Mouse (Mus musculus) midbrain, postnatal 0 days (tissue): ENCODE measurements around the gene Pacsin2. TPM values are rescaled to one million over a fixed set of nuclear protein-coding genes. Genes with fewer than 3 reads are reported as not detected.
"Not testable (repeated sequence)": the region's sequence is repeated elsewhere in the genome, so short reads cannot be mapped to it uniquely, and the experiment has no call there.

Experiments used
- ATAC-seq: fragments of 200-750 bp; cut with Nextera tagmentation; 2 replicates; pipeline ENCODE4 v1.8.0; 2017; ENCODE audit warnings: moderate number of reproducible peaks, mild to moderate bottlenecking, moderate TSS enrichment, moderate library complexity; ENCODE audit not compliant: low FRiP score
- DNase-seq: peaks from one replicate; pipeline ENCODE4 v3.0.0-alpha.2; 2015; ENCODE audit warnings: low spot score
- H3K27ac ChIP-seq: fragments of 300-500 bp; sonication (generic); 2 replicates; pipeline ENCODE4 v1.5.1; 2014; ENCODE audit warnings: low read depth, mild to moderate bottlenecking, low read length, mixed read lengths
- H3K27me3 ChIP-seq: fragments of 300-500 bp; sonication (generic); 2 replicates; pipeline ENCODE4 v1.6.1; 2014; ENCODE audit warnings: low read length, control low read depth, mixed read lengths; ENCODE audit not compliant: insufficient read depth
- H3K36me3 ChIP-seq: fragments of 300-500 bp; sonication (generic); 2 replicates; pipeline ENCODE4 v1.6.1; 2014; ENCODE audit warnings: low read length, control low read depth, mixed read lengths; ENCODE audit not compliant: insufficient read depth
- H3K4me1 ChIP-seq: fragments of 300-500 bp; sonication (generic); 2 replicates; pipeline ENCODE4 v1.6.1; 2014; ENCODE audit warnings: mild to moderate bottlenecking, control low read depth, antibody characterized with exemption, low read length, mixed read lengths; ENCODE audit not compliant: insufficient read depth
- H3K4me2 ChIP-seq: fragments of 300-500 bp; sonication (generic); 2 replicates; pipeline ENCODE4 v1.6.1; 2014; ENCODE audit warnings: low read depth, mild to moderate bottlenecking, low read length, mixed read lengths; ENCODE audit not compliant: poor library complexity, severe bottlenecking
- H3K4me3 ChIP-seq: fragments of 300-500 bp; sonication (generic); 2 replicates; pipeline ENCODE4 v1.5.1; 2014; ENCODE audit warnings: low read depth, mild to moderate bottlenecking, low read length, moderate library complexity
- H3K9ac ChIP-seq: fragments of 300-500 bp; sonication (generic); replicated peaks from 2 replicates; pipeline ENCODE4 v1.6.1; 2014; ENCODE audit warnings: mild to moderate bottlenecking, low read length, moderate library complexity, mixed read lengths; ENCODE audit not compliant: poor library complexity, severe bottlenecking
- H3K9me3 ChIP-seq: fragments of 300-500 bp; sonication (generic); 2 replicates; pipeline ENCODE4 v1.6.1; 2016; ENCODE audit warnings: low read length, control low read depth
- CTCF ChIP-seq: IDR thresholded peaks from 2 replicates; pipeline ENCODE4 v1.5.1; 2016; ENCODE audit warnings: antibody characterized with exemption, mild to moderate bottlenecking
- WGBS: fragments of 180-500 bp; shearing (Covaris S2); extraction: QIAGEN DNeasy Blood & Tissue Kit; methylation state at CpG from one replicate; pipeline ENCODE4 v1.1.7; 2014; 5-methylcytosine and 5-hydroxymethylcytosine counted together
- polyA plus RNA-seq: library from polyadenylated mRNA; unstranded; fragments of >200 nt; fragmentation: Nextera tagmentation; extraction: Ambion mirVana; gene quantifications from 2 replicates; pipeline ENCODE4 v1.2.1, GENCODE M21; 2015
- total RNA-seq: library from RNA; depleted of rRNA; stranded (reverse); fragments of >200 nt; gene quantifications from 2 replicates; pipeline ENCODE4 v1.2.3, GENCODE M21; 2014

Gene Pacsin2
- total and polyA plus RNA-seq, 2 experiments from 2014 or later, result 14.6 to 16.2 TPM

DNA sequence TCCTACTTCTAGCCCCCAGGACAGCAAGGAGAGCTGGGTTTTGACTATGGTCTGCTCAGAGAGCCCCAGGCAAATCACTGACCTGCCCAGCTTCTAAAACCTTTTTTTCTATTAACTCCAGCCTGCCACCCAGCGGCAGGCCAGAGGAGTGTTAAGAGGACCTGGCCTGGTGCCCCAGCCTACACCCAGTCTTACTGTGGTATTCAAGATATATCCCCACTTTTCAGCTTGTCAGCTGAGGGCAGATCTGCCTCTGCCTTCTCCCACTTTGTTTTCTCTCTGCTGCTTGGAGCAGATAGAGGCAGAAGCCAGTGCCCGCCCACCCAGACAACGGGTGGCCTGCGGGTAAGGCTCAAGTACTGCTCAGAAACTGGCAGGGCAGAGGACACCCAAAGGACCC lies 89.3 kb downstream of the Pacsin2 start:
- DNase-seq (peak; percentile 55), ATAC-seq (no peak)
- WGBS, result 62% methylated on average over 4 of the region's 4 CpGs
- Histone ChIP-seq H3K27me3 (no peaks in the 10 kb centered on the region), H3K4me1 (no peaks in the 10 kb centered on the region), H3K9me3 (no peaks in the 10 kb centered on the region), H3K4me2 (no peak overlapping the region), H3K4me3 (no peak overlapping the region), H3K27ac (no peak overlapping the region), H3K36me3 (peaks cover 3% of the 10 kb centered on the region; the same call in 1 of the 2 replicates), H3K9ac (no peak overlapping the region)
- TF ChIP-seq CTCF, result peak; percentile 59

DNA sequence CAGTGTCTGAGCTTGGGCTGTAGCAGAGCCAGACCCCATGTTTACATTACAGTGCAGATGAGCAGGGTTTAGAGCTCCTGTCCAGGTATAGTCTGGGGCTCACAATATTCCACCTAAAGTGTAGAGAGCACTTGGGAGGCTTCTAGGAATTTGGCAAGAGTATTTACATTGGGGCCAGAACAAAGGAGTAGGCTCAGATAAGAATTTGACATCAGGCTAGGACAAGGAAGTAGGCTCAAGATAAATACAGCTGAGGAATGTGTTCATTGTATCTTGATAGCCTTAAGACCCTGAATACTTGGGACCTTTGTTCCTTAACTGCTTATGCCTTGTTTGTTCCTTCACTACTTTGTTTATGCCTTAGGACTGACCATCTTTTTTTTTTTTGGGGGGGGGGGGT lies 90.3 kb downstream of the Pacsin2 start:
- H3K9ac ChIP-seq, result no peak overlapping the region
- H3K9me3 ChIP-seq, result no peaks in the 10 kb centered on the region
- no peak overlapping the region for H3K27ac ChIP-seq
- TF ChIP-seq CTCF, result no peak
- H3K4me1 ChIP-seq, result no peaks in the 10 kb centered on the region
- DNase-seq, result no peak
- ATAC-seq, result no peak
- H3K4me2 ChIP-seq, result no peak overlapping the region
- peaks cover 3% of the 10 kb centered on the region; the same call in 1 of the 2 replicates for H3K36me3 ChIP-seq
- H3K27me3 ChIP-seq, result no peaks in the 10 kb centered on the region
- no peak overlapping the region for H3K4me3 ChIP-seq

DNA sequence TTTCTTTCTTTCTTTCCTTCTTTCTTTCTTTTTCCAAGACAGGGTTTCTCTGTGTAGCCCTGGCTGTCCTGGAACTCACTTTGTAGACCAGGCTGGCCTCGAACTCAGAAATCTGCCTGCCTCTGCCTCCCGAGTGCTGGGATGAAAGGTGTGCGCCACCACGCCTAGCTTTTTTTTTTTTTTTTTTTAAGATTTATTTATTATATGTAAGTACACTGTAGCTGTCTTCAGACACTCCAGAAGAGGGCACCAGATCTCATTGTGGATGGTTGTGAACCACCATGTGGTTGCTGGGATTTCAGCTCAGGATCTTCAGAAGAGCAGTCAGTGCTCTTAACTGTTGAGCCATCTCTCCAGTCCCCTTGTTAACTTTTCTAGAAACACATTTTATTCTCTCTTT lies 95.7 kb downstream of the Pacsin2 start:
- H3K27ac ChIP-seq, H3K4me3 ChIP-seq, H3K36me3 ChIP-seq, ATAC-seq, H3K4me1 ChIP-seq, DNase-seq, H3K9me3 ChIP-seq, H3K9ac ChIP-seq, H3K27me3 ChIP-seq, H3K4me2 ChIP-seq: not testable (repeated sequence)
- 88% methylated on average over 4 of the region's 4 CpGs for WGBS

DNA sequence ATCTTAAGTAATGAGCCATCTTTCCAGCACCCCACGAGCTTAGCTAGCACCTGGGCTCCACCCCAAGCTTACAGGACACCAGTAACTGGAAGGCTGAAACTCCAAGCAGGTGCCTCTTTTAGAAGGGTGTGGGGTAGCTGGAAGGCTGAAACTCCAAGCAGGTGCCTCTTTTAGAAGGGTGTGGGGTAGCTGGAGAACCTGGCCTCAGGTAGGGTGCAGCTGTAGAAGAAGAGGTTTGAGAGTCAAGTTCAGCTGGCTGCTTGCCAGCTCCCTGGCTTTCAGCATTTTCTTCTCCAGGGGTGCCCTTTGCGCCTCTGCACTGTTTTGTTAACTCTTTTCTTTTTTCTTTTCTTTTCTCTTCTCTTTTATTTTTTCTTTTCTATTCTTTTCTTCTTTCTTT lies 96.1 kb downstream of the Pacsin2 start:
- Histone ChIP-seq H3K4me3 (no peak overlapping the region), H3K36me3 (no peaks in the 10 kb centered on the region), H3K27me3 (no peaks in the 10 kb centered on the region), H3K9me3 (no peaks in the 10 kb centered on the region), H3K9ac (no peak overlapping the region), H3K4me2 (no peak overlapping the region), H3K4me1 (no peaks in the 10 kb centered on the region), H3K27ac (no peak overlapping the region)
- ATAC-seq, result no peak
- no peak for DNase-seq
- WGBS, result 83% methylated on average over 2 of the region's 2 CpGs
- TF ChIP-seq CTCF, result no peak

DNA sequence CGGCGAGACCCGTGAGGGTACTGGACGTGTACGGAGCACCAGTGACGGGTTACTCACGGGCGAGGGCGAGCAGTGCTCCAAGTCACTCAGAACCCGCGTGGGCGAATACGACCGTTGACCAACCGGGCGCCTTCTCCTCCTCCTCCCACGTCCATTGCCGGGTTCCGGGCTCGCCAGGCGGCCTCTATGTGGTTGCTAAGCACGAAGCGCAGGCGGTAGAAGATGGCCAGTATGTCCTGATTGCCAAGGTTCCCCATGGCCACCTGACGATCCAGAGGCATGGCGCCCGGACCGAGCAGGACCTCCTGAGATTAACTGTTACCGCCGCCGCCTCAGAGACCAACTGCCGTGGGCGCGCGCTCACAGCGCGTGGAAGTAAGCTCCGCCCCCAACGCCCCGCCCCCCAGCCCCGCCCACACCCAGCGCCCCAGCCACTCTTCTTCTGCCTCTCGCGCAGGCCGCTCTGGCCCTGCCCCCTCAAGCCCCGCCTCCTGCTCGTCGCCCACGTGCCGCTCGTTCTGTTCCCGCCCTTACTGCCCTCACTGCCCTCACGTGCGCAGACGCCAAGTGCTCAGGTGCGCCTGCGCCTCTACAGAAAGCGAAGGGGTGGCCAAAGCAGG lies 97.4 kb downstream of the Pacsin2 start:
- 27% methylated on average over 56 of the region's 58 CpGs for WGBS
- TF ChIP-seq CTCF, result no peak
- H3K36me3 ChIP-seq, result no peaks in the 10 kb centered on the region
- no peak overlapping the region for H3K27ac ChIP-seq
- H3K9me3 ChIP-seq, result no peaks in the 10 kb centered on the region
- H3K9ac ChIP-seq, result 0 out of 2 replicates have a peak overlapping the region, but pooled peaks have one; percentile 29
- ATAC-seq (peak; percentile 94), DNase-seq (peak; percentile 86)
- H3K27me3 ChIP-seq, result no peaks in the 10 kb centered on the region
- peak overlapping the region; percentile 41 for H3K4me3 ChIP-seq
- no peaks in the 10 kb centered on the region for H3K4me1 ChIP-seq
- H3K4me2 ChIP-seq, result peak overlapping the region; percentile 72

DNA sequence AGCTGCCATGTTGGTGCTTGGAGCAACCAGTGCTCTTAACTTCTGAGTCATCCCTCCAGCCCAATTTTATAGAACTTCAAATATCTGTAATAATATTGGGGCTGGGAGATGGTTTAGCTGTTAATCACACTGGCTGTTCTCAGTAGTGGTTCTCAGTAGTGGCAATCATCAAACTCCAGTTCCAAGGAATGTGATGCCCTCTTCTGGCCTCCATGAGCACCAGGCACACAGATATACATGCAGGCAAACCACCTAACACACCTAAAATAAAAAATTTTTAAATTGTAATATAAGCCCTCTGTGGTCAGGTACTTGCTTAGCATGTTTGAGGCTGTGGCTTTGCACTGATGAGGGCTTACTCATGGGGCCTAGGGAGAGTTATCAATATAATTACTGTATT lies 98.7 kb downstream of the Pacsin2 start:
- TF ChIP-seq CTCF, result peak; percentile 28; the same call in 1 of the 2 replicates
- no peak overlapping the region for H3K4me3 ChIP-seq
- H3K9me3 ChIP-seq, result no peaks in the 10 kb centered on the region
- H3K36me3 ChIP-seq, result no peaks in the 10 kb centered on the region
- H3K4me1 ChIP-seq, result no peaks in the 10 kb centered on the region
- H3K27ac ChIP-seq, result no peak overlapping the region
- DNase-seq (no peak), ATAC-seq (no peak)
- no peak overlapping the region for H3K9ac ChIP-seq
- no peak overlapping the region for H3K4me2 ChIP-seq
- H3K27me3 ChIP-seq, result no peaks in the 10 kb centered on the region
